Mouse (Mus musculus) left cerebral cortex, adult 18-20 months (tissue): Measurements from ENCODE around the gene Fbxo46. TPM values are rescaled to one million over a fixed set of nuclear protein-coding genes. Genes with fewer than 3 reads are reported as not detected.

ENCODE experiments used
- DNase-seq, 2 experiments: peaks; one replicate each; pipeline ENCODE4 v3.0.0; 2021 to 2022; ENCODE audit warnings: low spot score in 2 of 2, mixed read lengths in 1 of 2
- total RNA-seq, 2 experiments: library from RNA; stranded (reverse); gene quantifications; 2 replicates each; pipeline ENCODE4 v1.2.3; 2021

The Fbxo46 gene
- total RNA-seq, 2 experiments from 2014 or later: 13.6 to 15.6 TPM

GRCm38 (mm10) chr7:19092381-19093173, 27.1 kb upstream of the Fbxo46 start:
- DNase-seq: no peak

- peak; percentile 71 to 73 for DNase-seq
These were observed 26.5 kb upstream of the Fbxo46 start for GRCm38 (mm10) chr7:19093174-19093521.

- peak; percentile 70 to 81 for DNase-seq
These were observed 25.9 kb upstream of the Fbxo46 start for GRCm38 (mm10) chr7:19093537-19094385.

GRCm38 (mm10) chr7:19094471-19094825, 25.2 kb upstream of the Fbxo46 start, which contains the start of gene Six5:
TSS of gene Six5 (plus strand) at chr7:19094594.
- DNase-seq: peak in 1 of 2 experiments; percentile 47

GRCm38 (mm10) chr7:19094826-19095750, 24.6 kb upstream of the Fbxo46 start:
- peak in 1 of 2 experiments; percentile 43 for DNase-seq

GRCm38 (mm10) chr7:19095751-19096110, 23.9 kb upstream of the Fbxo46 start:
- no peak for DNase-seq

GRCm38 (mm10) chr7:19096421-19096976, 23.2 kb upstream of the Fbxo46 start:
- no peak for DNase-seq

GRCm38 (mm10) chr7:19097217-19097616, 22.4 kb upstream of the Fbxo46 start:
- no peak for DNase-seq

GRCm38 (mm10) chr7:19097863-19098262, 21.8 kb upstream of the Fbxo46 start:
- no peak for DNase-seq

GRCm38 (mm10) chr7:19098811-19099210, 20.8 kb upstream of the Fbxo46 start:
- DNase-seq: no peak

- no peak for DNase-seq
These were observed 19.4 kb upstream of the Fbxo46 start for GRCm38 (mm10) chr7:19100290-19100689.

- DNase-seq: no peak
These were observed 15.9 kb upstream of the Fbxo46 start for GRCm38 (mm10) chr7:19103741-19104140.

- no peak for DNase-seq
These were observed 15.2 kb upstream of the Fbxo46 start for GRCm38 (mm10) chr7:19104486-19104885.

GRCm38 (mm10) chr7:19107436-19107835, 12.2 kb upstream of the Fbxo46 start:
- no peak for DNase-seq

- DNase-seq: no peak
These were observed 10.1 kb upstream of the Fbxo46 start for GRCm38 (mm10) chr7:19109565-19109964.

- DNase-seq: peak; percentile 34 to 37
These were observed 1.5 kb upstream of the Fbxo46 start, which contains the start of gene Gm4969 for GRCm38 (mm10) chr7:19118028-19118771. TSS of gene Gm4969 (minus strand) at chr7:19118368.

- no peak for DNase-seq
These were observed 576 bp upstream of the Fbxo46 start for GRCm38 (mm10) chr7:19119083-19119482.

- DNase-seq: no peak
These were observed 2.0 kb downstream of the Fbxo46 start for GRCm38 (mm10) chr7:19121686-19122085.

GRCm38 (mm10) chr7:19124713-19125112, 5.1 kb downstream of the Fbxo46 start:
- no peak for DNase-seq

GRCm38 (mm10) chr7:19127744-19128143, 8.1 kb downstream of the Fbxo46 start:
- DNase-seq: no peak
